Mouse (Mus musculus): ENCODE results near the gene Styxl1. TPM values are rescaled to one million over a fixed set of nuclear protein-coding genes. Genes with fewer than 3 reads are reported as not detected.

Styxl1 gene
- total and polyA plus RNA-seq, 3 experiments = 0.17 TPM; not detected in 2

DNA sequence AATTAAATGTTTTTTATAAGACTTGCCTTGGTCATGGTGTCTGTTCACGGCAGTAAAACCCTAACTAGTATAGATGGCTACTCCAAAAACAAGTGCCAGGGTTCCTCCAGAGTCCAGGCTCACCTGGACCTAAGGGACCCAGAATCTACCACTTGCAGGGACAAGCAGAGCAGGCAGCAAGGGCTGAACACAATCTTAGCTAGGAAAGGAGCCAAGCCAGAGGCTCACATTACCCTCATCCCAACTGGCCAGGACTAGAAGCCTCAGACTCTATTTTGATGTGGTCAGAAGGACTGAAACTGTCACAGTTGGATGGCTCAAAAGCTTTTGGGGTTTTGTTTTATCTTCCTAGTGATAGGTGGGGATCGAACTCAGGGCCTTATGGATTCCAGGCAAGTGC lies 26.6 kb downstream of the Styxl1 start:
- TF ChIP-seq BHLHE40 (IDR thresholded peaks at IDR 0.05; ENCODE audit: borderline replicate concordance, low read depth, low read length) (no peak), MAX (IDR thresholded peaks at IDR 0.05; ENCODE audit: low read length) (no peak), ZNF384 (IDR thresholded peaks at IDR 0.05; ENCODE audit: low read depth, low read length) (no peak), TAL1 (IDR thresholded peaks at IDR 0.05; ENCODE audit: low read length) (no peak), UBTF (IDR thresholded peaks at IDR 0.05; ENCODE audit: borderline replicate concordance, insufficient read depth, low read depth, low read length) (no peak), POLR2AphosphoS5 (IDR thresholded peaks at IDR 0.05; ENCODE audit: borderline replicate concordance, low read depth, low read length) (no peak), MAZ (IDR thresholded peaks at IDR 0.05; ENCODE audit: low read depth, low read length) (no peak), ZC3H11A (IDR thresholded peaks at IDR 0.05; ENCODE audit: low read depth, low read length) (no peak), NRF1 (IDR thresholded peaks at IDR 0.05; ENCODE audit: insufficient read depth, low read depth, low read length, poor library complexity, severe bottlenecking) (no peak), GABPA (IDR thresholded peaks at IDR 0.05; ENCODE audit: low read depth, low read length) (no peak), ELF1 (IDR thresholded peaks at IDR 0.05; ENCODE audit: low read depth, low read length) (no peak), USF2 (IDR thresholded peaks at IDR 0.05; ENCODE audit: borderline replicate concordance in 1 of 2, insufficient read depth in 1 of 2, low read depth in 1 of 2, low read length in 2 of 2) (no peak), MAFK (IDR thresholded peaks at IDR 0.05; ENCODE audit: borderline replicate concordance, low read depth, low read length) (no peak)
- no peak for DNase-seq (ENCODE audit: low read depth, low spot score)
- Histone ChIP-seq H3K4me3 (ENCODE audit: control insufficient read depth in 1 of 2, insufficient read depth in 1 of 2, low read depth in 2 of 2, low read length in 2 of 2) (no peak overlapping the region), H3K9ac (ENCODE audit: control insufficient read depth, low read depth, low read length, poor library complexity, severe bottlenecking) (no peak overlapping the region), H3K9me3 (replicated peaks; ENCODE audit: insufficient read depth, low read length) (no peaks in the 10 kb centered on the region), H3K4me1 (ENCODE audit: control insufficient read depth in 1 of 2, insufficient read depth in 2 of 2, low read length in 2 of 2) (no peaks in the 10 kb centered on the region), H3K27me3 (ENCODE audit: control insufficient read depth in 1 of 2, insufficient read depth in 2 of 2, low read length in 2 of 2) (no peaks in the 10 kb centered on the region), H3K36me3 (ENCODE audit: control insufficient read depth in 1 of 2, insufficient read depth in 2 of 2, low read length in 2 of 2) (no peaks in the 10 kb centered on the region), H3K27ac (ENCODE audit: control insufficient read depth, low read depth, low read length) (no peak overlapping the region), H3K79me2 (ENCODE audit: control insufficient read depth, insufficient read depth, low read length, poor library complexity) (no peaks in the 10 kb centered on the region)

DNA sequence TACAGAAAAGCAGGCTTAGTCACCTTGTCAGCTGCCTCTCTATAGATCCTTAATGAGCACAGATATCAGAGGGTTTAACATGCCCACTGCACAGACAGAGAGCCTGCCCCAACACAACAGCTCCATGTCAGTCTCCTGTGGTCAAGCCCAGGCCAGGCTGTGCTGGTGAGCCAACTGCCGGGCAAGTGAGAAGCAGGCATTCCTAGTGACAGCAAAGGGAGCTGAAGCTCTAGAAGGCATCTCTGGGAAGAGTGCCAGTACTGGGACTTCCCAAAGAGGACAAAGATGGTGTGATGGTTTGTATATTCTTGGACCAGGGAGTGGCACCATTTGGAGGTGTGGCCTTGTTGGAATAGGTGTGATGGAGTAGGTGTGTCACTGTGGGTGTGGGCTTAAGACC lies 27.1 kb downstream of the Styxl1 start:
- H3K27me3 ChIP-seq (ENCODE audit: control insufficient read depth in 1 of 2, insufficient read depth in 2 of 2, low read length in 2 of 2) = no peaks in the 10 kb centered on the region
- no peaks in the 10 kb centered on the region for H3K4me1 ChIP-seq (ENCODE audit: control insufficient read depth in 1 of 2, insufficient read depth in 2 of 2, low read length in 2 of 2)
- H3K27ac ChIP-seq (ENCODE audit: control insufficient read depth, low read depth, low read length) = no peak overlapping the region
- DNase-seq (ENCODE audit: low read depth, low spot score) = no peak
- no peaks in the 10 kb centered on the region for H3K36me3 ChIP-seq (ENCODE audit: control insufficient read depth in 1 of 2, insufficient read depth in 2 of 2, low read length in 2 of 2)
- no peaks in the 10 kb centered on the region for H3K9me3 ChIP-seq (replicated peaks; ENCODE audit: insufficient read depth, low read length)
- H3K79me2 ChIP-seq (ENCODE audit: control insufficient read depth, insufficient read depth, low read length, poor library complexity) = no peaks in the 10 kb centered on the region
- H3K9ac ChIP-seq (ENCODE audit: control insufficient read depth, low read depth, low read length, poor library complexity, severe bottlenecking) = no peak overlapping the region
- no peak overlapping the region for H3K4me3 ChIP-seq (ENCODE audit: control insufficient read depth in 1 of 2, insufficient read depth in 1 of 2, low read depth in 2 of 2, low read length in 2 of 2)
- no peak for TF ChIP-seq CHD1 (IDR thresholded peaks at IDR 0.05; ENCODE audit: low read depth, low read length)
- no peak for TF ChIP-seq ZC3H11A (IDR thresholded peaks at IDR 0.05; ENCODE audit: low read depth, low read length)
- TF ChIP-seq UBTF (IDR thresholded peaks at IDR 0.05; ENCODE audit: borderline replicate concordance, insufficient read depth, low read depth, low read length) = no peak
- no peak for TF ChIP-seq MYC (IDR thresholded peaks at IDR 0.05; ENCODE audit: low read depth, low read length)
- TF ChIP-seq EP300 (IDR thresholded peaks at IDR 0.05; ENCODE audit: low read depth in 1 of 2, low read length in 2 of 2) = no peak
- TF ChIP-seq POLR2AphosphoS2 (IDR thresholded peaks at IDR 0.05; ENCODE audit: low read length) = no peak
- no peak for TF ChIP-seq TCF12 (IDR thresholded peaks at IDR 0.05; ENCODE audit: low read depth, low read length)
- no peak for TF ChIP-seq CHD2 (IDR thresholded peaks at IDR 0.05; ENCODE audit: low read length)
- TF ChIP-seq RAD21 (IDR thresholded peaks at IDR 0.05; ENCODE audit: low read depth, low read length) = no peak
- no peak for TF ChIP-seq USF2 (IDR thresholded peaks at IDR 0.05; ENCODE audit: borderline replicate concordance in 1 of 2, insufficient read depth in 1 of 2, low read depth in 1 of 2, low read length in 2 of 2)
- no peak for TF ChIP-seq NRF1 (IDR thresholded peaks at IDR 0.05; ENCODE audit: insufficient read depth, low read depth, low read length, poor library complexity, severe bottlenecking)
- TF ChIP-seq TBP (IDR thresholded peaks at IDR 0.05; ENCODE audit: low read depth, low read length) = no peak
- no peak for TF ChIP-seq GATA1 (IDR thresholded peaks at IDR 0.05; ENCODE audit: low read depth, low read length)
- TF ChIP-seq HCFC1 (IDR thresholded peaks at IDR 0.05; ENCODE audit: low read depth, low read length) = no peak
- TF ChIP-seq MAZ (IDR thresholded peaks at IDR 0.05; ENCODE audit: low read depth, low read length) = no peak
- no peak for TF ChIP-seq POLR2AphosphoS5 (IDR thresholded peaks at IDR 0.05; ENCODE audit: borderline replicate concordance, low read depth, low read length)
- no peak for TF ChIP-seq ETS1 (IDR thresholded peaks at IDR 0.05; ENCODE audit: low read depth, low read length)
- no peak for TF ChIP-seq E2F4 (IDR thresholded peaks at IDR 0.05; ENCODE audit: borderline replicate concordance, low read depth, low read length)

Data from MEL (cell line).